Mouse (Mus musculus) liver, adult 2 months (tissue): ENCODE results near the gene Tmem269.

Experiments
- CTCF ChIP-seq: fragments of 200-500 bp; IDR thresholded peaks from 2 replicates; pipeline ENCODE4 v1.5.1; 2011; ENCODE audit warnings: low read depth, low read length, control low read depth
- POLR2A ChIP-seq: fragments of 200-500 bp; IDR thresholded peaks from 2 replicates; pipeline ENCODE4 v1.6.1; 2011; ENCODE audit warnings: low read length, control low read depth; ENCODE audit not compliant: insufficient read depth; ENCODE audit errors: extremely low read depth

- TF ChIP-seq CTCF (peak; percentile 57), POLR2A (no peak)
Observed at GRCm38 (mm10) chr4:119225719-119226118, 7.7 kb upstream of the Tmem269 start.
